Mouse (Mus musculus) spleen, adult 10 weeks (tissue): Measurements from ENCODE around the gene Pyy. TPM values are rescaled to one million over a fixed set of nuclear protein-coding genes. Genes with fewer than 3 reads are reported as not detected.

Experiments used
- polyA plus RNA-seq: library from polyadenylated mRNA; stranded (reverse); fragments of 350-450 nt; fragmentation: Illumina TruSeq; extraction: RNeasy Lipid Tissue Mini Kit (QIAGEN cat#74804); gene quantifications from one replicate; pipeline ENCODE4 v1.2.3, GENCODE M21; 2015; ENCODE audit warnings: low replicate concordance; ENCODE audit not compliant: insufficient read depth

Gene Pyy
- not detected for polyA plus RNA-seq

DNA sequence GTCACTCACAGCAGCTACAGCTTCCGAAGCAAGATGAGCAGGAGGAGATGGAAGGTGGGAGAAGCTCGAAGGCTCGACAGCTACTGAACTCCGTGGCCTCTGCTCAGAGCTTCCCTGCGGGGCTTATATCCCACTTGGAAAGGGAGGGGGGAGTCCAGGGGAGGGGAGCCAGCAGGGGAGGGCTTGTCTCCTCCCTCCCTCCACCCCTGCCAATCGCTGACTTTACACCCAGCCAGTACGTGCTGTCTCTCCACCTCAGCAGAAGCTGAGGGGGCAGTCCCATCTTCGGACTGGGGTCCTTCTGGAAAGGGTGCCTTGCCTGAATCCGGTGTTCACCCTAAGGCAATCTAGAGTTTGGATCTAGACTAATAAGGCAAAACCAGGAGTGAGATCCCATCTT, at the start of gene Pyy:
Gene Pyy (minus strand): TSS at position 101 of the 400 bp plus-strand sequence.

DNA sequence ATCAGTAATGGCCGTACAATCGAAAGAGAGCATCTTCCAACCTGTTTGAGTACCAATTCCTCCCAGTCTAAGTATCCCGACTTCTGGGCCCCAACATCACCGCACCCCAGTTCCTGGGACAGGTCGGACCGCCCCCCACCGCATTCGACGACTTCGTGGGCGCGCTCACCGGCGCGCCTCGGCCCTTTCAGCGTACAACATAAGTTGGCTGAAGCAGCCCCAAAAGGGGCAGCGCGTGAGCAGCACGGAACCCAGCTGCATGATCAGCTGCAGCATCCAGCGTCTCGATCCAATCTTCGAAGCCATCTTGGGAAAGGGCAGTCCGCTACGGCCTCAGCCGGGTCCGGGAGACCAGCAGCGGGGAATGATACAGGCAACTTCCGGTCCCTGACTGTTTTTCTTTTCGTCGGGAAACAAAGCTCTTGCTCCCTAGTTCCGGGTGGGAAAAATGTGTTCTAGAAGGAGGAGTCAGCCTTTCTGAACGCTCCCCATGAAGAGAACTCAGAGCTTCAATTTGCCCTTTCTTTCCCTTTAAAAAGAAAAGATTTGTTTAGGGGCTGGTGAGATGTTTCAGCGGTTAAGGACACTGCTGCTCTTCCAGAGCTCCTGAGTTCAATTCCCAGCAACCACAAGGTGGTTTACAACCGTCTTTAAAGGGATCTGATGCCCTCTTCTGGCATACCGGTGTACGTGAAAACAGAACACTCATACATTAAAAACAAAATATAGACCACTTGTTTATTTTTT, 48.6 kb upstream of the Pyy start, which contains the start of gene Tmem101:
Gene Tmem101 (minus strand): TSS at position 366 of the 747 bp plus-strand sequence.

DNA sequence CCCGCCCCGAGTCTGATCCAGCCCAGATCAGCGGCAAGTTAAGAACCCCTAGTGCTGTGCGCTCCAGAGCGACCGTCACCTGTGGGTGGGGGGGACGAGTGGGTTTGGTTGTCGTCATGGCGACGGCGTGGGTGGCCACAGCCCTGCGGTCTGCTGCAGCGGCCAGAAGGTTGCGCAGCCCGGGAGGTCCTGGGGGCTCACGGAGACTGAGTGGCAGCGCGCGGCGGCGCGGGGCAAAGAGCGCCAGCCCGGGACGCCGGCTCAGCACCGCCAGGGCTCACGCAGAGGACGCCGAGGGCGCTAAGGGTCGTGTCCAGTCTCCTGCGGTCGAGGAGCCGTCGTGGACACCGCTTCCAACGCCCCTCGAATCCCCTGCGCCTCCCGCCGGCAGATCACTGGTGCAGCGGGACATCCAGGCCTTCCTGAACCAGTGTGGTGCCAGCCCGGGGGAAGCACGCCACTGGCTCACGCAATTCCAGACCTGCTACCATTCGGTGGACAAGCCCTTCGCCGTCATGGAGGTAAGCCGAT, 37.9 kb upstream of the Pyy start, which contains the start of gene Nags:
Gene Nags (plus strand): TSS at position 43 of the 531 bp plus-strand sequence.

DNA sequence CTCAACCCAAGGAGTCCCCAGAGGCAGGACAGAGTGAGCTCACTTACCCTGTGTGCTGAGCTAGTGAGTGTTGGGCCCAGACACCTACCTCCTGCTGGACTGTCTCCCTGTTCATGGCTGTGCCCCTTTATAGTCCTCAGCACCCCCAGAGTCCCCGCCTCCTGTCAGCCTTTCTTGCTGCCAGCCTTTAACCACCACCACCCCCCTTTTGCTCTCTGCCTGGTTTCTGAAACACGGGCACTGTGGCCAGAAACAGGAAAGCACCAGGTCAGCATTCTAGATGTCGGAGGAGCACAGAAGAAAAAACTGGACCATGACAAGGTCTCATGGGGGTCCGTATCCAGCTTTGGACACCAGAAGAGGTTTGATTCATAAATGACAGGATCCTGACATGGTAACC, 6.4 kb downstream of the Pyy start, which contains the start of gene Ppy:
Gene Ppy (minus strand): TSS at position 101 of the 400 bp plus-strand sequence.

DNA sequence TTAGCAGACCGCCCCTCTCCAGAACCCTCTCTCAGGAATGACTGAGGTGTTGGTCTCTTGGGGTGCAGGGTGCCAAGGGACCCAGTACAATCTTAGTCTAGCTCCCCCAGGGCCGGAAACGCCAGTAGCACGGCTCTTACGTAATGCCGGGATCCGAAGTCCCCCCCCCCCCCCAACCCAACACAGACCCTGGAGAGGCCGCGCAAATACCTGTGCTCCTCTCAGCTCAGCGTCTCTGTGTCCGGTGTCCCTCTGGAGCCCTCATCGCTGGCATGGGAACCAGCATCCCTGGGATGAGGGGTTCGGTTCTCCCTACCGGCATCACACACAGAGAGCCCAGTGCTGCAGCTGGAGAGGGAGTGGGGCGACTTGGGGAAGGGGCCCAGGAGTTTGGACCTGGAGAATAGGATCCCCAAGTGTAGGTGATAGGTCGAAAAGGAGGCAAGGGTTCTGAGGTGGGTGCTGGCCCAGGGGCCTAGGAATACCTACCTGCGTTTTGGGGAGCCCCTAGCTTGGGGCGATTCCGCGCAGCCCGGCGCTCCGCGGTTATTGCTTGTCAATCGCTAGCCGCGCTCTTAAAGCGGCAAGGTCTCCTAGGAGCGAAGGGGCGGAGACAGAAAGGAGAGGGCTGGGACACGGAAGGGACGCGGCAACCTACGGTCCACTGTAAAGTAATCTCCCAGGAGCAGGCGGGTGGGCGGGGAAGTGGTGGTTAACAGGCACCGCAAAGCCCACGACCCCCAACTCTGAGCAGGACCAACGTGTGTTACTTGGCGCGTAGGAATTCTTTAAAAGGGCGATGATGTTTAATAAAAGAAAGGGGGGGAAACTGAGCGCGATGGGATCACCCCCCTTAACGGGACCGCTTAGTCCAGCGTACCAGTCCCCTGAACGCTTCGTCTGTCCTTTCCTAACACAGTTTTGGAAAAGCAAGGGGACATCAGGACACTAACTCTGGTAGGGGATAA, 19.4 kb downstream of the Pyy start, which contains the start of gene Mpp2:
Gene Mpp2 (minus strand): TSS at position 585 of the 968 bp plus-strand sequence.

Other genes starting within 250 kb of the Pyy start
- 1.6 TPM for gene Meox1, start 213.5 kb downstream of the Pyy start, polyA plus RNA-seq
- not detected for gene Sost, start 140.8 kb downstream of the Pyy start, polyA plus RNA-seq
- gene Cfap97d1, start 123.6 kb downstream of the Pyy start, polyA plus RNA-seq, result not detected
- 29.7 TPM for gene Dusp3, start 120.8 kb downstream of the Pyy start, polyA plus RNA-seq
- gene Mpp3, start 79.4 kb downstream of the Pyy start, polyA plus RNA-seq, result 2.9 TPM
- 14.5 TPM for gene Cd300lg, start 66.3 kb downstream of the Pyy start, polyA plus RNA-seq
- 1.4 TPM for gene Mpp2, start 19.3 kb downstream of the Pyy start, polyA plus RNA-seq
- not detected for gene Ppy, start 6.5 kb downstream of the Pyy start, polyA plus RNA-seq
- not detected for gene Nags, start 37.7 kb upstream of the Pyy start, polyA plus RNA-seq
- 6.3 TPM for gene Tmem101, start 48.6 kb upstream of the Pyy start, polyA plus RNA-seq
- 36.5 TPM for gene Lsm12, start 77.5 kb upstream of the Pyy start, polyA plus RNA-seq
- 22.7 TPM for gene G6pc3, start 81.8 kb upstream of the Pyy start, polyA plus RNA-seq
- gene Hdac5, start 122.3 kb upstream of the Pyy start, polyA plus RNA-seq, result 17.0 TPM
- 1.2 TPM for gene BC030867, start 141.1 kb upstream of the Pyy start, polyA plus RNA-seq
- gene Asb16, start 160.9 kb upstream of the Pyy start, polyA plus RNA-seq, result not detected
- 24.4 TPM for gene Tmub2, start 177.1 kb upstream of the Pyy start, polyA plus RNA-seq
- gene Atxn7l3, start 188.8 kb upstream of the Pyy start, polyA plus RNA-seq, result 36.7 TPM
- 81.7 TPM for gene Ubtf, start 211.9 kb upstream of the Pyy start, polyA plus RNA-seq